ENCODE assay signal across 8 mouse cellular contexts in genomic region chr6:48396008-48396595, GRCm38 (mm10). TPM values are rescaled to one million over a fixed set of nuclear protein-coding genes. Genes with fewer than 3 reads are reported as not detected.
DNase-seq lines count a peak whose midpoint lies in the region; ATAC-seq lines count a peak whose summit lies in the region.

No protein-coding gene starts in this region.

- H3K4me3 ChIP-seq in megakaryocyte, embryonic 14.5 days (replicated peaks), result peak overlapping the region; percentile 91
- H3K4me3 ChIP-seq in hindbrain, embryonic 13.5 days, result peak overlapping the region; percentile 71
- peak overlapping the region; percentile 75 for H3K4me3 ChIP-seq in midbrain, embryonic 14.5 days (replicated peaks; ENCODE audit: low read depth, low read length)

- H3K36me3 ChIP-seq in megakaryocyte, embryonic 14.5 days (replicated peaks; ENCODE audit: low read length), result no peaks in the 10 kb centered on the region
- H3K36me3 ChIP-seq in hindbrain, embryonic 13.5 days, result no peaks in the 10 kb centered on the region
- no peaks in the 10 kb centered on the region for H3K36me3 ChIP-seq in midbrain, embryonic 14.5 days (ENCODE audit: control insufficient read depth, insufficient read depth, low read length)

- H3K9ac ChIP-seq in hindbrain, embryonic 13.5 days, result peak overlapping the region; percentile 86
- peak overlapping the region; percentile 82 for H3K9ac ChIP-seq in midbrain, embryonic 14.5 days (replicated peaks; ENCODE audit: low read length)

- peaks cover 28% of the 10 kb centered on the region for H3K4me1 ChIP-seq in megakaryocyte, embryonic 14.5 days
- peaks cover 37% of the 10 kb centered on the region for H3K4me1 ChIP-seq in hindbrain, embryonic 13.5 days (replicated peaks)
- peaks cover 21% of the 10 kb centered on the region for H3K4me1 ChIP-seq in midbrain, embryonic 14.5 days (ENCODE audit: control insufficient read depth, insufficient read depth, low read length)

- H3K4me2 ChIP-seq in hindbrain, embryonic 13.5 days, result peak overlapping the region; percentile 66
- peak overlapping the region; percentile 86 for H3K4me2 ChIP-seq in midbrain, embryonic 14.5 days (ENCODE audit: low read length)

- no peaks in the 10 kb centered on the region for H3K9me3 ChIP-seq in megakaryocyte, embryonic 14.5 days
- H3K9me3 ChIP-seq in hindbrain, embryonic 13.5 days, result no peaks in the 10 kb centered on the region
- no peaks in the 10 kb centered on the region for H3K9me3 ChIP-seq in midbrain, embryonic 14.5 days (ENCODE audit: control insufficient read depth, low read length)

- ATAC-seq in megakaryocyte, adult 5-6 weeks (ENCODE audit: poor library complexity, severe bottlenecking), result no peak
- ATAC-seq in hindbrain, embryonic 13.5 days (ENCODE audit: low FRiP score), result no peak
- ATAC-seq in midbrain, embryonic 14.5 days (ENCODE audit: low FRiP score, low TSS enrichment), result no peak

- WGBS in hindbrain, embryonic 13.5 days, result 36% methylated on average over 15 of the region's 15 CpGs
- 32% methylated on average over 15 of the region's 15 CpGs for WGBS in midbrain, embryonic 14.5 days

- DNase-seq in adrenal gland, adult (ENCODE audit: inconsistent age in 2 of 2, low spot score in 1 of 2), result peak; percentile 29 to 94
- no peak for DNase-seq in adrenal gland, adult 8-10 months
- no peak for DNase-seq in midbrain, embryonic 14.5 days
- DNase-seq in layer of hippocampus, adult 11-12 months (ENCODE audit: low spot score), result no peak
- DNase-seq in adrenal gland, postnatal 4 days (ENCODE audit: low spot score in 2 of 2), result no peak

- peaks cover 27% of the 10 kb centered on the region for H3K27me3 ChIP-seq in megakaryocyte, embryonic 14.5 days (replicated peaks)
- H3K27me3 ChIP-seq in hindbrain, embryonic 13.5 days, result 0 out of 2 replicates have a peak, but pooled peaks cover 5% of the 10 kb centered on the region
- H3K27me3 ChIP-seq in midbrain, embryonic 14.5 days (ENCODE audit: control insufficient read depth, insufficient read depth, low read length), result no peaks in the 10 kb centered on the region

- H3K27ac ChIP-seq in hindbrain, embryonic 13.5 days, result peak overlapping the region; percentile 88
- H3K27ac ChIP-seq in midbrain, embryonic 14.5 days (replicated peaks; ENCODE audit: low read depth, low read length), result peak overlapping the region; percentile 87

RNA-seq across cellular contexts. Expression of gene Krba1, which starts 0.7 kb away (rescaled TPM):
- total RNA-seq in adrenal gland, adult 8-10 months (2022), result 10 to 100 TPM; 44.0 to 56.6 (median 50.8) TPM
- polyA plus RNA-seq in megakaryocyte, embryonic 14.5 days (2012; ENCODE audit: insufficient read depth, low replicate concordance), result 0.88 and 1.0 TPM in 2 replicates
- total RNA-seq in megakaryocyte, adult 5-6 weeks (2015), result 0.67 and 1.1 TPM in 2 replicates
- 1.2 and 1.9 TPM in 2 replicates for total RNA-seq in megakaryocyte, adult 5-6 weeks (2017)
- 25.4 and 28.3 TPM in 2 replicates for polyA plus RNA-seq in hindbrain, embryonic 13.5 days (2015; fragmentation: Nextera tagmentation; extraction: Ambion mirVana)
- polyA plus RNA-seq in midbrain, embryonic 14.5 days (2014; fragmentation: Nextera tagmentation; extraction: Ambion mirVana), result 28.0 and 30.3 TPM in 2 replicates
- 10 to 100 TPM; 47.5 to 50.8 TPM for total RNA-seq in adrenal gland, postnatal 4 days (2021)

RNA-seq across cellular contexts. Expression of gene Zfp467, which starts 49.5 kb away (rescaled TPM):
- total RNA-seq in adrenal gland, adult 8-10 months (2022), result 10 to 100 TPM; 56.7 to 68.0 (median 60.6) TPM
- 1.2 and 13.4 TPM in 2 replicates for polyA plus RNA-seq in megakaryocyte, embryonic 14.5 days (2012; ENCODE audit: insufficient read depth, low replicate concordance)
- 23.7 and 28.7 TPM in 2 replicates for total RNA-seq in megakaryocyte, adult 5-6 weeks (2015)
- total RNA-seq in megakaryocyte, adult 5-6 weeks (2017), result 7.4 and 9.0 TPM in 2 replicates
- 22.0 and 22.5 TPM in 2 replicates for polyA plus RNA-seq in hindbrain, embryonic 13.5 days (2015; fragmentation: Nextera tagmentation; extraction: Ambion mirVana)
- polyA plus RNA-seq in midbrain, embryonic 14.5 days (2014; fragmentation: Nextera tagmentation; extraction: Ambion mirVana), result 31.1 and 38.8 TPM in 2 replicates
- total RNA-seq in adrenal gland, postnatal 4 days (2021), result 10 to 100 TPM; 64.1 to 64.7 TPM

RNA-seq across cellular contexts. Expression of gene Sspo, which starts 51.9 kb away (rescaled TPM):
- 1 to 10 TPM; 2.7 to 9.7 (median 5.6) TPM for total RNA-seq in adrenal gland, adult 8-10 months (2022)
- not detected in 2 replicates for polyA plus RNA-seq in megakaryocyte, embryonic 14.5 days (2012; ENCODE audit: insufficient read depth, low replicate concordance)
- 0.02 TPM in 1 of 2 replicates, not detected in the other for total RNA-seq in megakaryocyte, adult 5-6 weeks (2015)
- total RNA-seq in megakaryocyte, adult 5-6 weeks (2017), result not detected in 2 replicates
- 0.14 and 0.25 TPM in 2 replicates for polyA plus RNA-seq in hindbrain, embryonic 13.5 days (2015; fragmentation: Nextera tagmentation; extraction: Ambion mirVana)
- polyA plus RNA-seq in midbrain, embryonic 14.5 days (2014; fragmentation: Nextera tagmentation; extraction: Ambion mirVana), result 0.39 and 0.49 TPM in 2 replicates
- total RNA-seq in adrenal gland, postnatal 4 days (2021), result 1 to 10 TPM; 2.6 to 4.0 TPM

Comparison
In these comparisons a context has a peak if more than half of its experiments do, and no peak if none do; other contexts are left out.
1. DNase-seq: peak in adrenal gland, adult (2 of 2); none in adrenal gland, adult 8-10 months (single experiment), midbrain, embryonic 14.5 days (single experiment), layer of hippocampus, adult 11-12 months (single experiment) and adrenal gland, postnatal 4 days (0 of 2).
2. RNA of gene Krba1, which starts 0.7 kb away (total RNA-seq): 44.0 to 56.6 TPM in adrenal gland, adult 8-10 months and 47.5 to 50.8 TPM in adrenal gland, postnatal 4 days; 0.67 to 1.9 TPM in megakaryocyte, adult 5-6 weeks; every median in the first group is over 10 times any median in the second.
3. Peak in every context shown above with its lines, with median percentiles within 50 percentile points of each other: H3K4me3 ChIP-seq.